Mouse (Mus musculus) forebrain, embryonic 12.5 days (tissue): ENCODE measurements at regions not wholly inside any gene's neighbourhood (a gene's known extent, or its start where the extent isn't known, plus 50 kb on each side); places are given as distances from the start of the nearest gene placed in this dataset.

Experiments
- ATAC-seq: fragments of 200-750 bp; cut with Nextera tagmentation; 2 replicates; pipeline ENCODE4 v1.8.0; 2017; ENCODE audit warnings: moderate TSS enrichment; ENCODE audit not compliant: low FRiP score
- H3K27ac ChIP-seq: fragments of 300-500 bp; sonication (generic); 2 replicates; pipeline ENCODE4 v1.5.1; 2016; ENCODE audit warnings: mild to moderate bottlenecking
- H3K27me3 ChIP-seq: fragments of 300-500 bp; sonication (generic); 2 replicates; pipeline ENCODE4 v1.6.1; 2016; ENCODE audit warnings: mild to moderate bottlenecking
- H3K36me3 ChIP-seq: fragments of 300-500 bp; sonication (generic); replicated peaks from 2 replicates; pipeline ENCODE4 v1.6.1; 2016; ENCODE audit warnings: mild to moderate bottlenecking
- H3K4me1 ChIP-seq: fragments of 300-500 bp; sonication (generic); 2 replicates; pipeline ENCODE4 v1.6.1; 2016
- H3K4me2 ChIP-seq: fragments of 300-500 bp; sonication (generic); 2 replicates; pipeline ENCODE4 v1.6.1; 2016; ENCODE audit warnings: mild to moderate bottlenecking, moderate library complexity
- H3K4me3 ChIP-seq: fragments of 300-500 bp; sonication (generic); replicated peaks from 2 replicates; pipeline ENCODE4 v1.5.1; 2016; ENCODE audit warnings: mild to moderate bottlenecking
- H3K9ac ChIP-seq: fragments of 300-500 bp; sonication (generic); 2 replicates; pipeline ENCODE4 v1.6.1; 2016; ENCODE audit warnings: mild to moderate bottlenecking
- H3K9me3 ChIP-seq: fragments of 300-500 bp; sonication (generic); 2 replicates; pipeline ENCODE4 v1.6.1; 2016
- WGBS: fragments of 180-500 bp; shearing (Covaris S2); methylation state at CpG from one replicate; pipeline ENCODE4 v1.1.7; 2016; 5-methylcytosine and 5-hydroxymethylcytosine counted together

DNA sequence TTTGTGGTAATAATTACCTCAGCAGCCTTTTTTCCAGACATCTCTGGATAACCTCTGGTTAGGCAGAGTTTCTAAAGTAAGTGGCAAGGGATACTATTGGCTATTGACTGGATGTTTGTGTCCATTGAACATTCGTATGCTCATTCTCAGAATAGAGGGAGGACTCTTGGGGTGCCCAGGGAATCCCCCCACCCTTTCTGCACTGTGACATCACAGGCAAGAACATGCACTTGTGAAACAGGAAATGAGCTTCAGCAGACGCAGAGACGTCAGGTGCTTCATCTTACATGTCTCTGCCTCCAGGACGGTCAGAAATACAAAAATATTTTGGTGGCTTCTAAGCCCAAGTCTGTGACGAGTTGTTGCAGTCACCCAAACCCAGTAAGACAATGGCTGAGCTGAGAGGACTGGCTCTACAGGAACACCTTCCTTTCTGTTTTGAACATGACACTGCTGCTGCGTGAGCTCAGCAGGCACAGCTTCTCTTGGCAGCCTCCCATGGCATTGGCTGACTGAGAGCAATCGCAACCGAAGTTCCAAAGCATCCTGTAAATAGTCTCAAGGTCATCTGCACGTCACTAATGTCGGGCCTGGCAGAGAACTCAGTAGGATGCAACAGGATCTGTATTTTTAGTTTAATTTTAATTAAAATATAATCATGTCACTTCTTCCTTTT lies 904.6 kb downstream of the Slc4a3 start:
- no peak for ATAC-seq
- no peaks in the 10 kb centered on the region for H3K9me3 ChIP-seq
- no peaks in the 10 kb centered on the region for H3K36me3 ChIP-seq
- no peak overlapping the region for H3K4me3 ChIP-seq
- H3K27me3 ChIP-seq: no peaks in the 10 kb centered on the region
- H3K4me1 ChIP-seq: no peaks in the 10 kb centered on the region
- 82% methylated on average over 10 of the region's 10 CpGs for WGBS
- H3K9ac ChIP-seq: no peak overlapping the region
- H3K4me2 ChIP-seq: no peak overlapping the region
- H3K27ac ChIP-seq: no peak overlapping the region

DNA sequence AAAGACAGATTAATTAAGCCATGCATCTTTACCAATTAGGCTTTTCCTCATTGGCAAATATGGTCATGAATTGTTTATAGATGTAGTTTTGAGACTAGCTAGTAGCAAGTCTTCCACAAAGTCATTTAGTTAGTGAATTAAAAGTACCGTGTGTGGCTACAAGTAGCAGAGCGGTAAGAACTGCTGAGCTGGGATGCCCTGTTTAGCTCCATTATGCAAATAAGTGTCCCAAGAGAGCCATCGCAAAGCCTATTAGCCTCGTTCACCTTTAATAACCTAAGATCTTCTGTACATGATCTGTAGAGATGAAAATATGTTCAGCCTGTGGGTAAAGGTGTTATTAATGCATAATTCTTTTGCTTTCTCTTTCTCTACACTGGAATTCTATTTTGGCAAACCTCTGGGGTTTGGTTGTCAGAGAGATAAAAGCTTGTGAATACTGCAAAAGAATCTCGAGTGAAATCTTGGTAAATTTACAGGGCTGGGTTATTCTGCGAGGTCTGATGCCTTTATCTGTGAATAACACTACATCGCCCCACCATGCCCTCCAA lies 907.2 kb downstream of the Slc4a3 start:
- Histone ChIP-seq H3K27me3 (no peaks in the 10 kb centered on the region), H3K4me1 (no peaks in the 10 kb centered on the region), H3K4me2 (no peak overlapping the region), H3K36me3 (no peaks in the 10 kb centered on the region), H3K4me3 (no peak overlapping the region), H3K27ac (no peak overlapping the region), H3K9me3 (no peaks in the 10 kb centered on the region), H3K9ac (no peak overlapping the region)
- ATAC-seq: no peak
- WGBS: 79% methylated on average over 7 of the region's 7 CpGs

DNA sequence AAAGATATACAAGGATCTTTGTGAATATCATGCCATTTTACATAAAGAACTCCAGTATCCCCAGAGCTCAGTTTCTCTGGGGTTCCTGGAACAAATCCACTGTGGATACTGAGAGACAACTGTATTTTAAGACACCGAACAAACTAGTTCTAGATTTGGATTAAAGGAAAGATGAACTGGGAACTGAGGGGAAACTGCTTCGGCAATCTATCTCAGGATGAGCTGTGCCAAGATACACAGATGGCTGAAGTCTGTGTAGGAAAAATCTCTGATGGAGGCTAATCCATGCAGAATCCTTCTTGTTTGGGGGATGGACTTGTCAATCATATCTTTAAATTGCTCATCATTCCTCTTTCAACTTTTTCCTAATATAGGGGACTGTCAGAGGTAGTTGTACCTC lies 920.5 kb downstream of the Slc4a3 start:
- Histone ChIP-seq H3K36me3 (no peaks in the 10 kb centered on the region), H3K4me3 (no peak overlapping the region), H3K27ac (no peak overlapping the region), H3K9me3 (no peaks in the 10 kb centered on the region), H3K27me3 (no peaks in the 10 kb centered on the region), H3K4me2 (no peak overlapping the region), H3K4me1 (no peaks in the 10 kb centered on the region), H3K9ac (no peak overlapping the region)
- no peak for ATAC-seq
- 93% methylated on average over 2 of the region's 2 CpGs for WGBS

- no peak overlapping the region for H3K4me2 ChIP-seq
- H3K27me3 ChIP-seq: no peaks in the 10 kb centered on the region
- no peaks in the 10 kb centered on the region for H3K36me3 ChIP-seq
- H3K4me3 ChIP-seq: no peak overlapping the region
- 87% methylated on average over 4 of the region's 4 CpGs for WGBS
- ATAC-seq: no peak
- H3K27ac ChIP-seq: no peak overlapping the region
- H3K9me3 ChIP-seq: no peaks in the 10 kb centered on the region
- no peak overlapping the region for H3K9ac ChIP-seq
- H3K4me1 ChIP-seq: peaks cover 5% of the 10 kb centered on the region
Measured at GRCm38 (mm10) chr1:76484193-76484592, 938.1 kb downstream of the Slc4a3 start.

DNA sequence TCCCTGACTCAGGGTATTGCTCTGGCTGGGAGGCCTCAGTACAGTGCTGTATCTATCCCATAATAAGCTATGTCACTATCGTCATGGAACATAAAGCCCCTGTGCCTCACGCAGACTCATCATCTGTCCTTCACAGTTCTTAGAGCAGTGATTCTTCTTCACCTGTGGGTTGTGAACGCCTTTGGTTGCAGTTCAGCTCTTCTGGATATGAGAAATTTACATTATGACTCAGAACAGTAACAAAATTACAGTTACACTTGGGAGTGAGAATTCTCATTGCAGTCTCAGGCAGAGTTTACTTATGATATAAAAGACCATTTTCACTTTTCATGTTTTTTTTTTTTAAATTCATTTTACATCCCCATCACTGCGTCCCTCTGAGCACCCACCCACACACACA lies 941.4 kb downstream of the Slc4a3 start:
- peaks cover 28% of the 10 kb centered on the region for H3K4me1 ChIP-seq
- H3K36me3 ChIP-seq: no peaks in the 10 kb centered on the region
- no peak overlapping the region for H3K4me2 ChIP-seq
- H3K4me3 ChIP-seq: no peak overlapping the region
- H3K27me3 ChIP-seq: no peaks in the 10 kb centered on the region
- no peak overlapping the region for H3K27ac ChIP-seq
- ATAC-seq: no peak
- WGBS: 94% methylated on average over 4 of the region's 4 CpGs
- H3K9ac ChIP-seq: no peak overlapping the region
- no peaks in the 10 kb centered on the region for H3K9me3 ChIP-seq

GRCm38 (mm10) chr1:76489681-76490492 lies 943.8 kb downstream of the Slc4a3 start:
- H3K4me1 ChIP-seq: peaks cover 29% of the 10 kb centered on the region
- 13% methylated on average over 12 of the region's 12 CpGs for WGBS
- no peak overlapping the region for H3K4me3 ChIP-seq
- no peaks in the 10 kb centered on the region for H3K9me3 ChIP-seq
- peak overlapping the region; percentile 86 for H3K27ac ChIP-seq
- H3K9ac ChIP-seq: no peak overlapping the region
- H3K36me3 ChIP-seq: no peaks in the 10 kb centered on the region
- H3K4me2 ChIP-seq: peak overlapping the region; percentile 35
- peak; percentile 57 for ATAC-seq
- H3K27me3 ChIP-seq: no peaks in the 10 kb centered on the region

GRCm38 (mm10) chr1:76490719-76491118 lies 944.7 kb downstream of the Slc4a3 start:
- H3K4me3 ChIP-seq: no peak overlapping the region
- H3K9ac ChIP-seq: no peak overlapping the region
- no peaks in the 10 kb centered on the region for H3K36me3 ChIP-seq
- no peaks in the 10 kb centered on the region for H3K27me3 ChIP-seq
- ATAC-seq: peak; percentile 85
- H3K4me1 ChIP-seq: peaks cover 31% of the 10 kb centered on the region
- H3K9me3 ChIP-seq: no peaks in the 10 kb centered on the region
- 10% methylated on average over 7 of the region's 7 CpGs for WGBS
- H3K27ac ChIP-seq: peak overlapping the region; percentile 86
- peak overlapping the region; percentile 35 for H3K4me2 ChIP-seq

DNA sequence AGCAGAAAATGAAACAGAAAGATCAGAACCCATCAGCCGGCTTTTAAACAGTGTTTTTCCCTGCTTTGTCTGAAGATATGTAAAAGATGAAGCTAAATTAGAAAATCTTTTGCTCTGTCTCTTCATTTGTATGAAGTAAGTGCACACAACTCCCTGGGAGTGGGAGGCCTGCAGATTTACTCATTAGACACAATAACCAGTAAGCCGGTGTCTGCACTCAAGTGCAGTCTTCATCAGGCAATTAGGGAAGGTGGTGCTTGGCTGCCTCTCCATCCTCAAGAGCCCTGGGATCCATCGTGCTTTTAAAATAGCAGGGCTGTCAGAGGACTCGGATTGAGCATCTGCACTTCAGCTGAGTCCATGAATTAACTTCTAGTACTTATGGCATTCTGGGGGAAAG lies 945.1 kb downstream of the Slc4a3 start:
- Histone ChIP-seq H3K4me2 (peak overlapping the region; percentile 35), H3K27me3 (no peaks in the 10 kb centered on the region), H3K4me1 (peaks cover 31% of the 10 kb centered on the region), H3K36me3 (no peaks in the 10 kb centered on the region), H3K4me3 (no peak overlapping the region), H3K27ac (peak overlapping the region; percentile 86), H3K9ac (no peak overlapping the region), H3K9me3 (no peaks in the 10 kb centered on the region)
- peak; percentile 79; the same call in 1 of the 2 replicates for ATAC-seq
- 10% methylated on average over 4 of the region's 4 CpGs for WGBS

GRCm38 (mm10) chr1:76505150-76505549 lies 959.1 kb downstream of the Slc4a3 start:
- ATAC-seq: no peak

DNA sequence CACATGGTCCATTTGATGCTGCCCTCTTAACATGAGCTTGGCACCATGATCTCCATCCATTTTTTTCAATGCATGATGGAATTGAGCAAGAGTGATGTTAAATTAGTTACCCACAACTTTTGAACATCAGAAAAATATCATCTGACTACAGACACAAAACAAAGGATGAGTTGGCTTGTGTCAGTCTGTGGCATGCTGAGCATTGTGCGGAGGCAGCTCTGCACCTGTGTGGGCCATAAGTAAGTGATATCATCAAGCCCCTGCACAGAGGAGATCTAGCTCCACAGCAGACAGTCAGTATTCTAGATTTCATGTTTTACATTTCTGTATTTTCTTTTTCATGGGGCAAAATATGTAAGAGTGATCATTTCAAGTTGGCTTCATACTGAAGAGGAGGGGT lies 962.8 kb downstream of the Slc4a3 start:
- Histone ChIP-seq H3K4me2 (no peak overlapping the region), H3K27ac (no peak overlapping the region), H3K27me3 (no peaks in the 10 kb centered on the region), H3K9ac (no peak overlapping the region), H3K9me3 (no peaks in the 10 kb centered on the region), H3K4me3 (no peak overlapping the region), H3K36me3 (no peaks in the 10 kb centered on the region), H3K4me1 (no peaks in the 10 kb centered on the region)
- no peak for ATAC-seq
- WGBS: 97% methylated on average over 1 of the region's 1 CpGs

More at GRCm38 (mm10) chr1:76505150-76505549, 959.1 kb downstream of the Slc4a3 start:
- H3K4me2 ChIP-seq: no peak overlapping the region
- no peaks in the 10 kb centered on the region for H3K36me3 ChIP-seq
- no peaks in the 10 kb centered on the region for H3K4me1 ChIP-seq
- H3K27ac ChIP-seq: no peak overlapping the region
- H3K9me3 ChIP-seq: no peaks in the 10 kb centered on the region
- H3K4me3 ChIP-seq: no peak overlapping the region
- no peaks in the 10 kb centered on the region for H3K27me3 ChIP-seq
- H3K9ac ChIP-seq: no peak overlapping the region

- Histone ChIP-seq H3K4me2 (no peak overlapping the region), H3K27ac (no peak overlapping the region), H3K36me3 (no peaks in the 10 kb centered on the region), H3K4me1 (no peaks in the 10 kb centered on the region), H3K9me3 (no peaks in the 10 kb centered on the region), H3K27me3 (no peaks in the 10 kb centered on the region), H3K4me3 (no peak overlapping the region), H3K9ac (no peak overlapping the region)
- ATAC-seq: no peak
- 91% methylated on average over 3 of the region's 3 CpGs for WGBS
Measured at GRCm38 (mm10) chr1:76509486-76509885, 963.4 kb downstream of the Slc4a3 start.

- 69% methylated on average over 1 of the region's 1 CpGs for WGBS
Measured at GRCm38 (mm10) chr1:76512156-76512555, 966.1 kb downstream of the Slc4a3 start.

More at GRCm38 (mm10) chr1:76512156-76512555, 966.1 kb downstream of the Slc4a3 start:
- Histone ChIP-seq H3K9ac (no peak overlapping the region), H3K4me2 (no peak overlapping the region), H3K4me3 (no peak overlapping the region), H3K4me1 (no peaks in the 10 kb centered on the region), H3K27me3 (no peaks in the 10 kb centered on the region), H3K36me3 (no peaks in the 10 kb centered on the region), H3K27ac (no peak overlapping the region), H3K9me3 (no peaks in the 10 kb centered on the region)
- no peak for ATAC-seq
